Mouse (Mus musculus): Measurements from ENCODE around the gene Commd7.
"Not testable (repeated sequence)": the region's sequence is repeated elsewhere in the genome, so short reads cannot be mapped to it uniquely, and the experiment has no call there.

Commd7 gene

GRCm38 (mm10) chr2:153631976-153632870 lies at the start of gene Commd7:
Gene Commd7, minus strand, starts transcription at chr2:153632781.
- DNase-seq (ENCODE audit: inconsistent ontology term): peak; percentile 85

- peak; percentile 10 for DNase-seq (ENCODE audit: inconsistent ontology term)
These were observed 47.4 kb upstream of the Commd7 start for GRCm38 (mm10) chr2:153679959-153680358.

GRCm38 (mm10) chr2:153677550-153677949 lies 45.0 kb upstream of the Commd7 start:
- DNase-seq (ENCODE audit: inconsistent ontology term): no peak

GRCm38 (mm10) chr2:153676944-153677343 lies 44.4 kb upstream of the Commd7 start:
- no peak for DNase-seq (ENCODE audit: inconsistent ontology term)

GRCm38 (mm10) chr2:153675364-153675763 lies 42.8 kb upstream of the Commd7 start:
- DNase-seq (ENCODE audit: inconsistent ontology term): not testable (repeated sequence)

GRCm38 (mm10) chr2:153672619-153673018 lies 40.0 kb upstream of the Commd7 start:
- no peak for DNase-seq (ENCODE audit: inconsistent ontology term)

GRCm38 (mm10) chr2:153670111-153670510 lies 37.5 kb upstream of the Commd7 start:
- peak; percentile 36 for DNase-seq (ENCODE audit: inconsistent ontology term)

GRCm38 (mm10) chr2:153668754-153669376 lies 36.3 kb upstream of the Commd7 start:
- DNase-seq (ENCODE audit: inconsistent ontology term): peak; percentile 34

GRCm38 (mm10) chr2:153665401-153665800 lies 32.8 kb upstream of the Commd7 start:
- no peak for DNase-seq (ENCODE audit: inconsistent ontology term)

- no peak for DNase-seq (ENCODE audit: inconsistent ontology term)
These were observed 28.0 kb upstream of the Commd7 start for GRCm38 (mm10) chr2:153660616-153661015.

GRCm38 (mm10) chr2:153657659-153658058 lies 25.1 kb upstream of the Commd7 start:
- not testable (repeated sequence) for DNase-seq (ENCODE audit: inconsistent ontology term)

GRCm38 (mm10) chr2:153651681-153652080 lies 19.1 kb upstream of the Commd7 start:
- no peak for DNase-seq (ENCODE audit: inconsistent ontology term)

GRCm38 (mm10) chr2:153650014-153650687 lies 17.6 kb upstream of the Commd7 start:
- DNase-seq (ENCODE audit: inconsistent ontology term): no peak

- peak; percentile 81 for DNase-seq (ENCODE audit: inconsistent ontology term)
These were observed 16.9 kb upstream of the Commd7 start, which contains the start of gene Dnmt3b for GRCm38 (mm10) chr2:153649298-153650013. Gene Dnmt3b, plus strand, starts transcription at chr2:153649450.

- no peak for DNase-seq (ENCODE audit: inconsistent ontology term)
These were observed 16.3 kb upstream of the Commd7 start for GRCm38 (mm10) chr2:153648773-153649297.

GRCm38 (mm10) chr2:153642999-153643398 lies 10.4 kb upstream of the Commd7 start:
- no peak for DNase-seq (ENCODE audit: inconsistent ontology term)

GRCm38 (mm10) chr2:153642496-153642895 lies 9.9 kb upstream of the Commd7 start:
- DNase-seq (ENCODE audit: inconsistent ontology term): no peak

- DNase-seq (ENCODE audit: inconsistent ontology term): no peak
These were observed 6.5 kb upstream of the Commd7 start for GRCm38 (mm10) chr2:153638977-153639680.

GRCm38 (mm10) chr2:153633259-153633658 lies 678 bp upstream of the Commd7 start:
- DNase-seq (ENCODE audit: inconsistent ontology term): no peak

GRCm38 (mm10) chr2:153632871-153633226 lies 268 bp upstream of the Commd7 start:
- DNase-seq (ENCODE audit: inconsistent ontology term): no peak

- DNase-seq (ENCODE audit: inconsistent ontology term): no peak
These were observed 1.6 kb downstream of the Commd7 start for GRCm38 (mm10) chr2:153630950-153631349.
